19 mouse cellular contexts compared by ENCODE assay signal in the genomic region with DNA sequence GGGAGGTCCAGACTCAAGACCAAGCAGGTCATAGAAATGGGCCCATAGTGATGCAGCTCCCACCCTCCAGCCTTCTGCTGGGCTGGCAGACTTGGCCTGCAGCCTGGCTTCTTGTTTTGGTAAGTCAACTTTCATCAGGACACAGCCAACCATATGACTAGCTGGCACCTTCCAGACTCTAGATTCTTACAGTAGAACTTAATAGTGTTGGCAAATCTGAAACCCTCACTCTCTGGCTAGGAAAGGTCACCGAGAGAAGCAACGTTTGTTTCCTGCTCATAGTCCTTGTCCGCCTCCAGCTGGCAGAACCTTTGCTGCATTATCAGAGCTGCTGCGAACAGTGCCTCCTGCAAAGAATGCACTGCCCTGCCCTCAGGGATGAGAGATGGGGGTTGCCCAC. TPM values are rescaled to one million over a fixed set of nuclear protein-coding genes. Genes with fewer than 3 reads are reported as not detected.
DNase-seq lines count a peak whose midpoint lies in the region; ATAC-seq and TF ChIP-seq lines count a peak whose summit lies in the region.
"Had no signal": no experiment of that assay in that cellular context is flagged by ENCODE, and none has a peak within 500 bp of the region (broad histone marks: within the 10 kb centered on the region; RNA-seq: fewer than 3 reads in every experiment).

No protein-coding gene starts in this region.

- no peak overlapping the region for H3K9ac ChIP-seq in intestine, postnatal 0 days (ENCODE audit: low read depth, low read length)
- H3K9ac ChIP-seq in intestine, embryonic 15.5 days = no peak overlapping the region
- H3K9ac ChIP-seq in midbrain, embryonic 14.5 days (replicated peaks; ENCODE audit: low read length) = no peak overlapping the region
- H3K9ac ChIP-seq: hindbrain, embryonic 12.5 days; neural tube, embryonic 15.5 days had no signal

- H3K27me3 ChIP-seq in intestine, postnatal 0 days (replicated peaks; ENCODE audit: control insufficient read depth, insufficient read depth, low read length) = no peaks in the 10 kb centered on the region
- H3K27me3 ChIP-seq in intestine, embryonic 15.5 days (replicated peaks) = no peaks in the 10 kb centered on the region
- H3K27me3 ChIP-seq in megakaryocyte, embryonic 14.5 days (replicated peaks) = peaks cover 29% of the 10 kb centered on the region
- no peaks in the 10 kb centered on the region for H3K27me3 ChIP-seq in midbrain, embryonic 14.5 days (ENCODE audit: control insufficient read depth, insufficient read depth, low read length)

- no peaks in the 10 kb centered on the region for H3K4me1 ChIP-seq in intestine, postnatal 0 days (replicated peaks; ENCODE audit: control insufficient read depth, insufficient read depth, low read length)
- no peaks in the 10 kb centered on the region for H3K4me1 ChIP-seq in intestine, embryonic 15.5 days (replicated peaks)
- H3K4me1 ChIP-seq in megakaryocyte, embryonic 14.5 days = peaks cover 4% of the 10 kb centered on the region; the same call in 1 of the 2 replicates
- peaks cover 19% of the 10 kb centered on the region for H3K4me1 ChIP-seq in midbrain, embryonic 14.5 days (ENCODE audit: control insufficient read depth, insufficient read depth, low read length)

- no peak overlapping the region for H3K27ac ChIP-seq in intestine, postnatal 0 days (ENCODE audit: low read depth, low read length)
- no peak overlapping the region for H3K27ac ChIP-seq in intestine, embryonic 15.5 days
- 0 out of 2 replicates have a peak overlapping the region, but pooled peaks have one; percentile 1 for H3K27ac ChIP-seq in midbrain, embryonic 14.5 days (replicated peaks; ENCODE audit: low read depth, low read length)
- H3K27ac ChIP-seq: hindbrain, embryonic 12.5 days; neural tube, embryonic 15.5 days had no signal

- H3K4me2 ChIP-seq in intestine, postnatal 0 days (replicated peaks; ENCODE audit: low read depth) = no peak overlapping the region
- H3K4me2 ChIP-seq in intestine, embryonic 15.5 days (replicated peaks) = no peak overlapping the region
- no peak overlapping the region for H3K4me2 ChIP-seq in midbrain, embryonic 14.5 days (ENCODE audit: low read length)
- H3K4me2 ChIP-seq: hindbrain, embryonic 12.5 days; neural tube, embryonic 15.5 days had no signal

- 67% methylated on average over 4 of the region's 4 CpGs for WGBS in intestine, postnatal 0 days
- WGBS in intestine, embryonic 15.5 days = 69% methylated on average over 4 of the region's 4 CpGs
- 89% methylated on average over 4 of the region's 4 CpGs for WGBS in midbrain, embryonic 14.5 days

- peak; percentile 61 to 66 for DNase-seq in cerebellum, postnatal 14 days
- no peak for DNase-seq in cerebellum, postnatal 36 days
- no peak for DNase-seq in midbrain, embryonic 14.5 days
- DNase-seq: cerebellum, adult 9-10 months; kidney, postnatal 10 days; lung, postnatal 36 days; right cerebral cortex, adult 18-20 months had no signal

- 0 out of 2 replicates have a peak, but pooled peaks have one; percentile 5 for TF ChIP-seq CTCF in intestine, postnatal 0 days (IDR thresholded peaks at IDR 0.05; ENCODE audit: low read depth)

- H3K36me3 ChIP-seq in intestine, postnatal 0 days (ENCODE audit: control insufficient read depth, insufficient read depth) = no peaks in the 10 kb centered on the region
- no peaks in the 10 kb centered on the region for H3K36me3 ChIP-seq in intestine, embryonic 15.5 days
- H3K36me3 ChIP-seq in megakaryocyte, embryonic 14.5 days (replicated peaks; ENCODE audit: low read length) = no peaks in the 10 kb centered on the region
- H3K36me3 ChIP-seq in midbrain, embryonic 14.5 days (ENCODE audit: control insufficient read depth, insufficient read depth, low read length) = no peaks in the 10 kb centered on the region
- H3K36me3 ChIP-seq: hindbrain, embryonic 12.5 days; limb, embryonic 10.5 days; neural tube, embryonic 15.5 days had no signal

- no peak for ATAC-seq in intestine, postnatal 0 days
- ATAC-seq in intestine, embryonic 15.5 days = no peak
- ATAC-seq in megakaryocyte, adult 5-6 weeks (ENCODE audit: poor library complexity, severe bottlenecking) = no peak
- ATAC-seq in midbrain, embryonic 14.5 days (ENCODE audit: low FRiP score, low TSS enrichment) = no peak

- H3K4me3 ChIP-seq in intestine, postnatal 0 days (ENCODE audit: low read depth, low read length) = no peak overlapping the region
- H3K4me3 ChIP-seq in intestine, embryonic 15.5 days (replicated peaks) = no peak overlapping the region
- peak overlapping the region; percentile 0 for H3K4me3 ChIP-seq in megakaryocyte, embryonic 14.5 days (replicated peaks)
- no peak overlapping the region for H3K4me3 ChIP-seq in midbrain, embryonic 14.5 days (replicated peaks; ENCODE audit: low read depth, low read length)
- H3K4me3 ChIP-seq: hindbrain, embryonic 12.5 days; limb, embryonic 10.5 days; neural tube, embryonic 15.5 days had no signal

- no peaks in the 10 kb centered on the region for H3K9me3 ChIP-seq in intestine, postnatal 0 days (ENCODE audit: control insufficient read depth)
- H3K9me3 ChIP-seq in intestine, embryonic 15.5 days = no peaks in the 10 kb centered on the region
- H3K9me3 ChIP-seq in megakaryocyte, embryonic 14.5 days = no peaks in the 10 kb centered on the region
- H3K9me3 ChIP-seq in midbrain, embryonic 14.5 days (ENCODE audit: control insufficient read depth, low read length) = no peaks in the 10 kb centered on the region
- H3K9me3 ChIP-seq: hindbrain, embryonic 12.5 days; limb, embryonic 10.5 days; neural tube, embryonic 15.5 days had no signal

RNA-seq across cellular contexts. Expression of a gene that starts 1.5 kb away (rescaled TPM):
- not detected in 2 replicates for polyA plus RNA-seq in intestine, postnatal 0 days (2015; fragmentation: Nextera tagmentation; extraction: Ambion mirVana)
- not detected in 2 replicates for polyA plus RNA-seq in intestine, embryonic 15.5 days (2015; fragmentation: Nextera tagmentation; extraction: Ambion mirVana)
- 0.08 TPM in 1 of 2 replicates, not detected in the other for polyA plus RNA-seq in megakaryocyte, embryonic 14.5 days (2012; ENCODE audit: insufficient read depth, low replicate concordance)
- total RNA-seq in megakaryocyte, adult 5-6 weeks (2015) = not detected in 2 replicates
- total RNA-seq in megakaryocyte, adult 5-6 weeks (2017) = not detected in 2 replicates
- polyA plus RNA-seq in midbrain, embryonic 14.5 days (2014; fragmentation: Nextera tagmentation; extraction: Ambion mirVana) = not detected in 2 replicates
- total RNA-seq: ES-E14 had no signal
- polyA plus RNA-seq: C2C12; embryonic facial prominence, embryonic 11.5 days; limb, embryonic 10.5 days; liver, embryonic 16.5 days; neural tube, embryonic 15.5 days; urinary bladder, adult 2 months had no signal

RNA-seq across cellular contexts. Expression of a gene that starts 54.7 kb away (rescaled TPM):
- 9.5 and 9.7 TPM in 2 replicates for polyA plus RNA-seq in intestine, postnatal 0 days (2015; fragmentation: Nextera tagmentation; extraction: Ambion mirVana)
- polyA plus RNA-seq in intestine, embryonic 15.5 days (2015; fragmentation: Nextera tagmentation; extraction: Ambion mirVana) = 21.3 and 22.1 TPM in 2 replicates
- 9.9 and 60.3 TPM in 2 replicates for polyA plus RNA-seq in megakaryocyte, embryonic 14.5 days (2012; ENCODE audit: insufficient read depth, low replicate concordance)
- 290 and 306 TPM in 2 replicates for total RNA-seq in megakaryocyte, adult 5-6 weeks (2015)
- total RNA-seq in megakaryocyte, adult 5-6 weeks (2017) = 325 and 361 TPM in 2 replicates
- polyA plus RNA-seq in midbrain, embryonic 14.5 days (2014; fragmentation: Nextera tagmentation; extraction: Ambion mirVana) = 28.3 and 35.7 TPM in 2 replicates

Comparison
In these comparisons a context has a peak if more than half of its experiments do, and no peak if none do; other contexts are left out.
1. DNase-seq: peak in cerebellum, postnatal 14 days (2 of 2); none in cerebellum, postnatal 36 days (0 of 2) and midbrain, embryonic 14.5 days (single experiment).